Mouse (Mus musculus) liver, embryonic 14.5 days (tissue): ENCODE measurements around the gene Commd4.

Experiments
- CTCF ChIP-seq: IDR thresholded peaks from 2 replicates; pipeline ENCODE4 v1.5.1; 2016; ENCODE audit warnings: antibody characterized with exemption, low read depth, control low read depth
- EP300 ChIP-seq: IDR thresholded peaks from 2 replicates; pipeline ENCODE4 v1.6.1; 2016; ENCODE audit warnings: antibody characterized with exemption, low read depth

DNA sequence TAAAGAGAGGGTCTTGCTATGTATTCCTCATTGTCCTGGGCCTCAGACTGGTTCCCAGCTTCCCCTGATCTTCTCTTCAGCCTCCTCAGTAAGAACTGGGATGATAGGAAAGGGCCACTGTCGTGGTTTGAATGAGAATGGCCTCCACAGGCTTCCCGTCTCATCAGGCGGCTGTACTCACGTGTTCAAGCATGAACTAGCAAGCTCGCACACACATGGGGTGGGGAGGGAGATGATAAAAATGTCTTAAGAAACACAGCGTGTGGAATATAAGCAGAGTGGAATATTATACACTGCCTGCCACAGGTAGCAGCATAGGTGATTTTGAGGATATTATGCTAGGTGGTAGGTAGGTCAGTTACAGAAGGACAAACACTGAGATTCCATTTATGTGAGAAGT lies 9.1 kb downstream of the Commd4 start:
- no peak for TF ChIP-seq EP300
- no peak for TF ChIP-seq CTCF
